Mouse (Mus musculus): Measurements from ENCODE around the gene Laptm5.

Laptm5 gene

DNA sequence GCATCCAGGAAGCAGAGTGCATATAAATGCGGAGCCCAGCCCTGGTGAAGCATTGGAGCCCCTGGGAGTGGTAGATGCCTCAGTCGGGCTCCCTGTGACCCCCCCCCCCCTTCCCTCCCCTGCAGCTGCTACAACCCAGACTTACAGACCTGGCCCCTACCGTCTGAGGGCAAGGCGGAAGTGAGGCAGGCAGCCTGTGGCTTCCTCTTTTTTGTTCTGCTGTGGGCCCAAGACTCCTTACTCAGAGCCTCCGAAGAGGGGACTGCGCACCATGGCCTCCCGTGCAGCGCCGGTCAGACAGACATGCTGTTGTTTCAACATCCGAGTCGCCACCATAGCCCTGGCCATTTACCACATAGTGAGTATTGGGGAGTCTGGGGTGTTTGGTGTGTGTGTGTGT is at the start of gene Laptm5:
Gene Laptm5, plus strand, starts transcription at position 49 of the 400 bp plus-strand sequence.
- DNase-seq (ENCODE audit: low read depth): no peak

GRCm38 (mm10) chr4:130865460-130865859 is 47.5 kb upstream of the Laptm5 start:
- DNase-seq (ENCODE audit: low read depth): no peak

GRCm38 (mm10) chr4:130865901-130866371 is 47.0 kb upstream of the Laptm5 start:
- no peak for DNase-seq (ENCODE audit: low read depth)

DNA sequence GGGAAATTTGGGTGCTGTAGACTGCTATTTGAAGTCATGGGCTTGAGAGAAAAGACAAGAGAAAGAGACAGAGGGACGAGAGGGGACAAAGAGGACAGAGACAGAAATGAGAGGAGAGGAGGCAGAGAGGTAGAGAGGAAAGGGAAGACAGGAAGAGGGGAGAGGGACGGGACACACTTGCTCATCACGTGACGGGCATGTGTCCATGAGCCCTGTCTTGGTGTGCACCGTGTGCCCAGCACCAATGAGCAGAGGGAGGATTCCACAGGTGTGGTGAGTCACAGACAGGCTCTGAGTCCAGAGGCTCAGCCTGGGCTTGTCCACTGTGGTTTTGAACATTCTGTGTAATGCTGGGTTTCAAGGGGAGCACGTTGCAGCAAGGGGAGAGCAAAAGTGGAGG is 45.0 kb upstream of the Laptm5 start:
- DNase-seq (ENCODE audit: low read depth): no peak

- no peak for DNase-seq (ENCODE audit: low read depth)
Observed at GRCm38 (mm10) chr4:130868803-130869202, 44.1 kb upstream of the Laptm5 start.

DNA sequence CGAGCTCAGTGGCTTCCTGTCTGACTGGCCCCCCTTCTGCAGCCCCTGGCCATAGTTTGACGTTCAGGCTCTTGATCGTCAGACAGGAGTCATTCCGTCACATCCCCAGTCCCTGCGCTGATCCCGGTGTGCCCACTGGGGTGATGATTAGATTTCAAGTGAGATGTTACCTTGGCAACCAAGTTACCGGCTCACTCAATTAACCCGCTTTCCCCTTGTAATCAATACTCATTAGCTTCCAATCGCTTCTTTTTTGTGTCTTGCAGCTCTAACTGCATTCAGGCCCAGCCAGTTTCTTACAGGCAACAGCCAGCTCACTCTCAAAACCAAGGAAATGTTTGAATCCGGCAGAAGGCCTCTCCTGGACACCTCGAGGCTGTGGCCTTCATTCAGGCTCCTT is 40.5 kb upstream of the Laptm5 start:
- DNase-seq (ENCODE audit: low read depth): no peak

DNA sequence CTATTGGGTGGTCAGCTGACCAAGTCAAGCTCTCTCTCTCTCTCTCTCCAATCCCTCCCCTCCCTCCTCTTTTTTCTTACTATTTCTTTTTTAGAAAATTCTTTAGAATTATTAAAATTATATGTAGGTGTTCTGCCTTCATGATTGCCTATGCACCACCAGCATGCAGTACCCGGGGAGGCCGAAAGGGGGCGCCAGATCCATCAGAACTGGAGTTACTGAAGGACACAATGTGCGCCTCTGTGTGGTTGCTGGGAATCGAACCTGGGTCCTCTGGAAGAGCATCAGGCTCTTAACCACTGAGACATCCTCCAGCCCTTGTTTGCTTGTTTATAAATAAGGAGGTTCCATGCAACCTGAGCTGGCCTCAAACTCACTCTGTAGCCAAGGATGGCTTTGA is 39.5 kb upstream of the Laptm5 start:
- no peak for DNase-seq (ENCODE audit: low read depth)

DNA sequence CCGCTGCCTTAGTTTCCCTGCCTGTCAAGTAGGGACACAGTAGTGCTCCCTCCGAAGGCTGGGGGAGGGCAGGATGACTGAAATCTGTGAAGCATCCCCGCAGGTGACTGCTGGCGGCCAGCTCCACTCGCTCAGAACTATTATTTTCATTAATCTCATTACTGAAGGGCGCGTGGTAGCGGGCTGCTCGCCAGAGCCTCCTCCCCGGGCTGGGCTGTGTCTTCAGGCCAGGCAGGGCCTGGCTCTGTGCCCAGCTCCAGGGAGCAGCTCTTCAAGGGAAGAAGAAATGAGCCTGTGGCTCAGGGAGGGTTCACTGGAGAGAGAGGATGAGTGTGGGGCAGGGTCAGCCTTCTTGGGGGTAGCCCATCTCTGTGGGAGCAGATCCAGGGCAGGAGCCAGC is 38.3 kb upstream of the Laptm5 start:
- no peak for DNase-seq (ENCODE audit: low read depth)

- DNase-seq (ENCODE audit: low read depth): no peak
Observed at GRCm38 (mm10) chr4:130876016-130876726, 36.8 kb upstream of the Laptm5 start.

DNA sequence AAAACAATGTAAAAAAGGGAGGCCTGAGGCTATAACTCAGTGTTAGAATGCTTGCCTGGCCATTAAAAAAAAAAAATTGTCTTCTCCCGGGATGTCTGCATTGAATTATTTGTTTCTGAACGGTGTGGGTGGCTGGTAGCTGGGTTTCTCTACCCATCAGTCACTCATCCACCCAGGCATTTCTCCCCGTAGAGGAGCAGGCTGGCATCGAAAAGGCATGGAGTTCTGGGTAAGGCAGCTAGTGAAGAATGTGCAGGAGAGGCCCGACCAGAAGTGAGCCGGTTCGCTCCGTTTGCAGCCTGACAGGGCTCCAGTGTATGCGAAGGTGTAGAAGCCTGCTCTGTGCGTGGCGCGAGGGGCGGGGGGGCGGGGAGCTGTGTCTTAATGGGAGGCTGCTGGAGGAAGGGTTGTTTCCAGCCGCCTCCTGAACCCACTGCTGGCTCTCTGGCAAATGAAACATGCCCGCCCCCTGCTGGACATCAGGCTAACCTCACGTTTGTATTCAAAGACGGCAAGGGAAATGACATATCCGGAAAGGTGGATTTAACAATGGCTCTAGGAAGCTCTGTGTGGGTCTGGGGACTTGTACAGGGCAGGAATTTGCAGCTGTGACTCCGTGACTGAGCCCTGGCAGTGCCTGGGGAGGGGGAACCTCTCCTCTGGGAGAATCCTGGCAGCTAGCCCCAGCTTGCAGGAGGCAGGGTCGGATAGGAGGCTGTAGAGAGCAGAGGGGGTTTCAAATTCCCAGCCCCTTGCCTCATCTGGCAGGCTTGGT is 34.5 kb upstream of the Laptm5 start:
- DNase-seq (ENCODE audit: low read depth): peak; percentile 78

DNA sequence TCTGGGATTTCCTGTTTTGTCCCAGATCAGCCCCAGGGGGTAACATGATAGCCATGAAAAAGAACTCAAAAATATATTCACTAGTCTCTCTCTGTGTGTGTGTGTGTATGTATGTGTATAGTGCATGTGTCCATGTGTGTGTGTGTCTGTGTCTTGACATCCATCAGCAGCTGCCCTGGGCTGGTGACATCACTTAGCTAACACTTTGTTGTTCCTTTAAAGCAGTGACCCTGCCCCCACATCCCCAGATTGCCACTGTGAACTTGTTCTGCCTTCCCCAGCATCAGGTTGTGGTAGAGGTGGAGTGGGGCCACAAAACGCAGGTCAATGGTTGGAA is 33.9 kb upstream of the Laptm5 start:
- no peak for DNase-seq (ENCODE audit: low read depth)

GRCm38 (mm10) chr4:130881336-130881735 is 31.6 kb upstream of the Laptm5 start:
- DNase-seq (ENCODE audit: low read depth): no peak

- DNase-seq (ENCODE audit: low read depth): no peak
Observed at GRCm38 (mm10) chr4:130882762-130883161, 30.2 kb upstream of the Laptm5 start.

GRCm38 (mm10) chr4:130883820-130884533 is 28.9 kb upstream of the Laptm5 start:
- no peak for DNase-seq (ENCODE audit: low read depth)

GRCm38 (mm10) chr4:130887148-130887745 is 25.7 kb upstream of the Laptm5 start:
- no peak for DNase-seq (ENCODE audit: low read depth)

DNA sequence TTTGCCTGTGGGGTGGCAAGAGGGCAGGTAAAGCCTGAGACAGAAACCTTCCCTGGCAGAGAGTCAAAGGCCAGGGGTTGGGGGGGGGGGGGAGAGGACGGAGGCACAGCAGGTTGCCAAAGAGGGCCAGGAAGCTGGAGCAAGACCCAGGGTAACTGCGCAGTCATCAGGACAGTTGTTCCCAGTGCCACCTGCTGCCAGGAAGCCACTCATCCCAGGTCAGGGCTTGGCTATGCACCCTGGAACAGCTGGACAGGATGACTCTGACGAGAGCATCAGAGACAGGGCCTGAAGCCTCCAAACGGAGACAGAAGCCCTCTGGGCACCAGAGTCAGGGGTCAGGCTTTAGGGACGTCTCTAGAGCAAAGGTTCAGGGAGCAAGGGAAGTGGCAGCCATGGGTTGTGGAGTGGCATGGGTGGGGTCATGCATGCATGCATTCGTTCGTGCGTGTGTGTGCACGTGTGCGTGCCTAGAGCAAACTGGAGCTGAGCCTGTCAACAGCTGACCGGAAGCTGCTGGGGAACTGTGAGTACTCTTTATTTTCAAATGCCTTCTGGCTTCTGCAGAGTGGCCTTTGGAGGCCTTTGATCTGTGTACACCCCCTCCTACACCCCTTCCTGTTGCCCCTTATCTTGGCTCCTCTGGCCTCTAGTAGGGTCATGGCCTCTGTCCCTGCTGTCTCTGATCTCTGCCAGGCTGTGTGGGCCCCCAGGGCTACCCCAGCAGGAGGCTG is 23.0 kb upstream of the Laptm5 start:
- DNase-seq (ENCODE audit: low read depth): no peak

- DNase-seq (ENCODE audit: low read depth): no peak
Observed at GRCm38 (mm10) chr4:130890511-130890840, 22.4 kb upstream of the Laptm5 start.

GRCm38 (mm10) chr4:130892001-130892587 is 20.8 kb upstream of the Laptm5 start:
- DNase-seq (ENCODE audit: low read depth): no peak

DNA sequence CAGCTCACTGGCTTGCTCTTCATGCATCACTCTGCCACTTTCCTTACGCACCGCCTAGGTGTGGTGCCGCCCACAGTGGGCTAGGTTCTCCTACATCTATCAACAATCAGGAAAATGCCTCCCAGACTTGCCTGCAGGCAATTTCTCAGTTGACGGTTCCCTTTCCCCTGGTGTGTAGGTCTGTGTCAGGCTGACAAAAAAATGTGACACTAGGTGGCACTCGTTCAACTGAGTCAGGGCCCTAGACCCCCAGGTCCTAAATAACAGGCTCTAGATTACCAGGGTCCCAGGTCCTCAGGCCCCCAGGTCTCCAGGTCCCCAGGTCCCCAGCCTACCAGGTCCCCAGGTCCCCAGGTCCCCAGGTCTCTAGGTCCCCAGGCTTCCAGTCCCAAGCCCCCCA is 19.2 kb upstream of the Laptm5 start:
- DNase-seq (ENCODE audit: low read depth): no peak

DNA sequence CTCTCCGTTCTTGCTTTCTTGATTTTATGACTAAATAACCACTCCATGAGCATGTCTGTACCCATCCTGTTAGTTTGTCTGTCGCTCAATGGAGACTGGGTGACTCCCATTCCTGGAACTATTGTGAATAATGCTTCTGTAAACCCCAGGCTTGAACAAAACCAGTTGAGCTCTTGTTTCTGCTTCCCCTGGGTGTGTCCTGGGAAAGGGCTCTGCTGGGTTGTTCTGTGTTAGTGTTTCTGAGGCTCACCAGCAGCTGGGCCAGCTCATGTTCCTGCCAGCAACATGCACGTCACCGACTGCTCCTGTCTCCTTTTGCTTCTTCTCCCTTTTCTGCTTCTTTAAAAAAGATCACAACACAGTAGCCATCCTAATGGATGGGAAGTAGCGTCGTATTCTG is 17.2 kb upstream of the Laptm5 start:
- no peak for DNase-seq (ENCODE audit: low read depth)

GRCm38 (mm10) chr4:130896372-130896771 is 16.6 kb upstream of the Laptm5 start:
- no peak for DNase-seq (ENCODE audit: low read depth)

GRCm38 (mm10) chr4:130899383-130899781 is 13.5 kb upstream of the Laptm5 start:
- DNase-seq (ENCODE audit: low read depth): no peak
